Mouse (Mus musculus) cerebellum, adult 2 months (tissue): Measurements from ENCODE around the gene Frmd4a. TPM values are rescaled to one million over a fixed set of nuclear protein-coding genes. Genes with fewer than 3 reads are reported as not detected.

Experiments
- DNase-seq, 2 experiments: peaks; one replicate each; pipeline ENCODE4 v3.0.0; 2021
- H3K27ac ChIP-seq: fragments of 200-500 bp; 2 replicates; pipeline ENCODE4 v1.5.1; 2012; ENCODE audit warnings: low read length, control low read depth, inconsistent platforms; ENCODE audit not compliant: insufficient read depth
- H3K27me3 ChIP-seq: fragments of 200-500 bp; 2 replicates; pipeline ENCODE4 v1.6.1; 2012; ENCODE audit warnings: inconsistent platforms, mild to moderate bottlenecking, low read length, moderate library complexity; ENCODE audit not compliant: control insufficient read depth, insufficient read depth
- H3K4me1 ChIP-seq: fragments of 200-500 bp; 2 replicates; pipeline ENCODE4 v1.6.1; 2011; ENCODE audit warnings: low read length; ENCODE audit not compliant: control insufficient read depth, insufficient read depth
- H3K4me3 ChIP-seq: fragments of 200-500 bp; replicated peaks from 2 replicates; pipeline ENCODE3; 2011; ENCODE audit warnings: mild to moderate bottlenecking, low read depth, low read length, control low read depth; ENCODE audit not compliant: insufficient read depth
- CTCF ChIP-seq: fragments of 200-500 bp; IDR thresholded peaks from 2 replicates; pipeline ENCODE4 v1.5.1; 2011; ENCODE audit warnings: low read depth, mild to moderate bottlenecking, control low read depth, low read length, moderate library complexity, borderline replicate concordance; ENCODE audit not compliant: insufficient read depth
- POLR2A ChIP-seq: fragments of 200-500 bp; IDR thresholded peaks from 2 replicates; pipeline ENCODE4 v1.6.1; 2011; ENCODE audit warnings: low read length, control low read depth, borderline replicate concordance; ENCODE audit not compliant: insufficient read depth
- WGBS: fragments of 180-500 bp; shearing (Covaris S2); methylation state at CpG from one replicate; pipeline ENCODE4 v1.1.7; 2018; 5-methylcytosine and 5-hydroxymethylcytosine counted together
- polyA plus RNA-seq: library from polyadenylated mRNA; depleted of rRNA; stranded (reverse); fragments of >200 nt; gene quantifications from 2 replicates; pipeline ENCODE4 v1.2.3, GENCODE M21; 2012

Frmd4a gene
- polyA plus RNA-seq, 1 experiment = 33.6 TPM

GRCm38 (mm10) chr2:4307076-4307475 lies 289.6 kb downstream of the Frmd4a start:
- WGBS = 80% methylated on average over 6 of the region's 6 CpGs
- H3K4me1 ChIP-seq = no peaks in the 10 kb centered on the region
- no peaks in the 10 kb centered on the region for H3K27me3 ChIP-seq
- H3K27ac ChIP-seq = no peak overlapping the region
- no peak for DNase-seq
- TF ChIP-seq CTCF = no peak
- H3K4me3 ChIP-seq = no peak overlapping the region

- Histone ChIP-seq H3K4me1 (no peaks in the 10 kb centered on the region; the same call in 1 of the 2 replicates), H3K4me3 (no peak overlapping the region), H3K27me3 (no peaks in the 10 kb centered on the region), H3K27ac (no peak overlapping the region)
- DNase-seq = no peak
- TF ChIP-seq POLR2A (no peak), CTCF (no peak)
- 73% methylated on average over 5 of the region's 5 CpGs for WGBS
Measured at GRCm38 (mm10) chr2:4314545-4314944, 297.0 kb downstream of the Frmd4a start.

- TF ChIP-seq POLR2A (no peak), CTCF (no peak)
- no peak overlapping the region for H3K27ac ChIP-seq
- DNase-seq = no peak
- no peaks in the 10 kb centered on the region; the same call in 1 of the 2 replicates for H3K4me1 ChIP-seq
- H3K27me3 ChIP-seq = no peaks in the 10 kb centered on the region
- H3K4me3 ChIP-seq = no peak overlapping the region
- WGBS = 70% methylated on average over 2 of the region's 2 CpGs
Measured at GRCm38 (mm10) chr2:4316589-4316988, 299.1 kb downstream of the Frmd4a start.

- DNase-seq = no peak
- Histone ChIP-seq H3K4me3 (no peak overlapping the region), H3K27ac (no peak overlapping the region), H3K27me3 (no peaks in the 10 kb centered on the region), H3K4me1 (no peaks in the 10 kb centered on the region; the same call in 1 of the 2 replicates)
- WGBS = 74% methylated on average over 4 of the region's 4 CpGs
- no peak for TF ChIP-seq POLR2A
- no peak for TF ChIP-seq CTCF
Measured at GRCm38 (mm10) chr2:4318134-4318533, 300.6 kb downstream of the Frmd4a start.

GRCm38 (mm10) chr2:4326241-4327010 lies 308.9 kb downstream of the Frmd4a start:
- no peak for DNase-seq
- no peaks in the 10 kb centered on the region for H3K27me3 ChIP-seq
- H3K4me3 ChIP-seq = no peak overlapping the region
- no peak for TF ChIP-seq CTCF
- TF ChIP-seq POLR2A = no peak
- H3K4me1 ChIP-seq = no peaks in the 10 kb centered on the region
- WGBS = 72% methylated on average over 9 of the region's 9 CpGs
- no peak overlapping the region for H3K27ac ChIP-seq

GRCm38 (mm10) chr2:4327011-4327340 lies 309.5 kb downstream of the Frmd4a start:
- Histone ChIP-seq H3K4me1 (no peaks in the 10 kb centered on the region), H3K4me3 (no peak overlapping the region), H3K27ac (no peak overlapping the region), H3K27me3 (no peaks in the 10 kb centered on the region)
- DNase-seq = no peak
- WGBS = 71% methylated on average over 4 of the region's 4 CpGs
- TF ChIP-seq POLR2A = no peak
- TF ChIP-seq CTCF = no peak

- DNase-seq = no peak
- Histone ChIP-seq H3K27me3 (no peaks in the 10 kb centered on the region), H3K4me1 (no peaks in the 10 kb centered on the region), H3K4me3 (no peak overlapping the region), H3K27ac (no peak overlapping the region)
- TF ChIP-seq POLR2A = no peak
- TF ChIP-seq CTCF = no peak
- 61% methylated on average over 8 of the region's 8 CpGs for WGBS
Measured at GRCm38 (mm10) chr2:4332441-4332840, 314.9 kb downstream of the Frmd4a start.

GRCm38 (mm10) chr2:4334201-4334600 lies 316.7 kb downstream of the Frmd4a start:
- Histone ChIP-seq H3K27ac (no peak overlapping the region), H3K4me3 (no peak overlapping the region), H3K4me1 (no peaks in the 10 kb centered on the region), H3K27me3 (no peaks in the 10 kb centered on the region)
- DNase-seq = peak in 1 of 2 experiments; percentile 14
- 27% methylated on average over 4 of the region's 4 CpGs for whole genome bisulfite sequencing
- TF ChIP-seq CTCF (no peak), POLR2A (no peak)

- Histone ChIP-seq H3K27me3 (no peaks in the 10 kb centered on the region), H3K4me1 (no peaks in the 10 kb centered on the region), H3K27ac (no peak overlapping the region), H3K4me3 (no peak overlapping the region)
- DNase-seq = no peak
- WGBS = 78% methylated on average over 5 of the region's 5 CpGs
- no peak for TF ChIP-seq CTCF
- no peak for TF ChIP-seq POLR2A
Measured at GRCm38 (mm10) chr2:4334936-4335335, 317.4 kb downstream of the Frmd4a start.
